7 mouse cellular contexts compared by ENCODE assay signal in genomic region chr16:32913937-32914881, GRCm38 (mm10). TPM values are rescaled to one million over a fixed set of nuclear protein-coding genes. Genes with fewer than 3 reads are reported as not detected.
A peak's percentile ranks its signal among the peaks of the same experiment; 100 is the strongest.
DNase-seq lines count a peak whose midpoint lies in the region; ATAC-seq lines count a peak whose summit lies in the region.

TSS of gene Lrch3 (plus strand) at chr16:32914100.

- H3K27me3 ChIP-seq in embryonic facial prominence, embryonic 11.5 days (ENCODE audit: control insufficient read depth, insufficient read depth, low read length): no peaks in the 10 kb centered on the region
- no peaks in the 10 kb centered on the region for H3K27me3 ChIP-seq in limb, embryonic 11.5 days (ENCODE audit: control insufficient read depth, insufficient read depth, low read length)
- no peaks in the 10 kb centered on the region for H3K27me3 ChIP-seq in midbrain, embryonic 14.5 days (ENCODE audit: control insufficient read depth, insufficient read depth, low read length)

- H3K4me1 ChIP-seq in embryonic facial prominence, embryonic 11.5 days (ENCODE audit: control insufficient read depth, insufficient read depth, low read length): no peaks in the 10 kb centered on the region; the same call in 1 of the 2 replicates
- 0 out of 2 replicates have a peak, but pooled peaks cover 2% of the 10 kb centered on the region for H3K4me1 ChIP-seq in limb, embryonic 11.5 days (ENCODE audit: control insufficient read depth, insufficient read depth, low read length)
- H3K4me1 ChIP-seq in midbrain, embryonic 14.5 days (ENCODE audit: control insufficient read depth, insufficient read depth, low read length): peaks cover 8% of the 10 kb centered on the region; the same call in 1 of the 2 replicates

- peak; percentile 90 for ATAC-seq in embryonic facial prominence, embryonic 11.5 days (replicated peaks; ENCODE audit: insufficient number of reproducible peaks, low FRiP score, low TSS enrichment, low read depth)
- ATAC-seq in limb, embryonic 11.5 days (ENCODE audit: insufficient number of reproducible peaks, low FRiP score, low TSS enrichment, low read depth): peak; percentile 82
- ATAC-seq in midbrain, embryonic 14.5 days (ENCODE audit: low FRiP score, low TSS enrichment): peak; percentile 93

- peak within 1 kb of the TSS; percentile 80; the same call in 1 of the 2 replicates for H3K27ac ChIP-seq in embryonic facial prominence, embryonic 11.5 days (replicated peaks; ENCODE audit: low read depth, low read length)
- peak within 1 kb of the TSS; percentile 62; the same call in 1 of the 2 replicates for H3K27ac ChIP-seq in limb, embryonic 11.5 days (replicated peaks; ENCODE audit: low read depth, low read length)
- peak within 1 kb of the TSS; percentile 89 for H3K27ac ChIP-seq in midbrain, embryonic 14.5 days (replicated peaks; ENCODE audit: low read depth, low read length)

- peak; percentile 99 for DNase-seq in adrenal gland, postnatal 14 days
- DNase-seq in embryonic facial prominence, embryonic 11.5 days (ENCODE audit: low spot score): peak; percentile 95
- peak; percentile 99 for DNase-seq in heart, adult 11 months
- peak; percentile 96 for DNase-seq in kidney, adult 18-20 months
- DNase-seq in limb, embryonic 11.5 days (ENCODE audit: low spot score): peak; percentile 98
- DNase-seq in midbrain, embryonic 14.5 days: peak; percentile 96
- peak; percentile 87 to 93 for DNase-seq in spleen, adult 18-20 months

- H3K9ac ChIP-seq in embryonic facial prominence, embryonic 11.5 days (replicated peaks; ENCODE audit: low read length): peak within 1 kb of the TSS; percentile 97
- H3K9ac ChIP-seq in limb, embryonic 11.5 days (ENCODE audit: low read length): peak within 1 kb of the TSS; percentile 95
- peak within 1 kb of the TSS; percentile 91 for H3K9ac ChIP-seq in midbrain, embryonic 14.5 days (replicated peaks; ENCODE audit: low read length)

- peak within 1 kb of the TSS; percentile 72 for H3K4me2 ChIP-seq in embryonic facial prominence, embryonic 11.5 days (ENCODE audit: low read depth, low read length)
- H3K4me2 ChIP-seq in limb, embryonic 11.5 days (ENCODE audit: low read depth, severe bottlenecking): peak within 1 kb of the TSS; percentile 64
- H3K4me2 ChIP-seq in midbrain, embryonic 14.5 days (ENCODE audit: low read length): peak within 1 kb of the TSS; percentile 69

- H3K9me3 ChIP-seq in embryonic facial prominence, embryonic 11.5 days (replicated peaks; ENCODE audit: control insufficient read depth, low read length): no peaks in the 10 kb centered on the region
- no peaks in the 10 kb centered on the region for H3K9me3 ChIP-seq in limb, embryonic 11.5 days (ENCODE audit: control insufficient read depth, low read length)
- H3K9me3 ChIP-seq in midbrain, embryonic 14.5 days (ENCODE audit: control insufficient read depth, low read length): no peaks in the 10 kb centered on the region

- H3K36me3 ChIP-seq in embryonic facial prominence, embryonic 11.5 days (replicated peaks; ENCODE audit: control insufficient read depth, insufficient read depth, low read depth, low read length): no peaks in the 10 kb centered on the region
- H3K36me3 ChIP-seq in limb, embryonic 11.5 days (ENCODE audit: control insufficient read depth, insufficient read depth, low read length): no peaks in the 10 kb centered on the region
- 0 out of 2 replicates have a peak, but pooled peaks cover 2% of the 10 kb centered on the region for H3K36me3 ChIP-seq in midbrain, embryonic 14.5 days (ENCODE audit: control insufficient read depth, insufficient read depth, low read length)

- WGBS in embryonic facial prominence, embryonic 11.5 days: under 1% methylated on average over 85 of the region's 85 CpGs
- WGBS in limb, embryonic 11.5 days: under 1% methylated on average over 75 of the region's 85 CpGs
- WGBS in midbrain, embryonic 14.5 days: under 1% methylated on average over 85 of the region's 85 CpGs

- peak within 1 kb of the TSS; percentile 98 for H3K4me3 ChIP-seq in embryonic facial prominence, embryonic 11.5 days (ENCODE audit: low read depth, low read length)
- H3K4me3 ChIP-seq in limb, embryonic 11.5 days (ENCODE audit: low read depth, low read length): peak within 1 kb of the TSS; percentile 99
- H3K4me3 ChIP-seq in midbrain, embryonic 14.5 days (replicated peaks; ENCODE audit: low read depth, low read length): peak within 1 kb of the TSS; percentile 95

RNA-seq across cellular contexts. Expression of gene Lrch3, which starts in this region (rescaled TPM):
- total RNA-seq in adrenal gland, postnatal 14 days (2021): 32.6 and 36.3 TPM in 2 replicates
- polyA plus RNA-seq in embryonic facial prominence, embryonic 11.5 days (2014; fragmentation: Nextera tagmentation; extraction: Ambion mirVana): 31.7 and 32.2 TPM in 2 replicates
- 31.3 and 38.1 TPM in 2 replicates for polyA plus RNA-seq in limb, embryonic 11.5 days (2014; fragmentation: Nextera tagmentation; extraction: Ambion mirVana)
- polyA plus RNA-seq in midbrain, embryonic 14.5 days (2014; fragmentation: Nextera tagmentation; extraction: Ambion mirVana): 35.2 and 51.7 TPM in 2 replicates

Comparison
In these comparisons a context has a peak if more than half of its experiments do, and no peak if none do; other contexts are left out.
1. Peak in every context shown above with its lines: DNase-seq, ATAC-seq, H3K4me3 ChIP-seq and H3K27ac ChIP-seq.